Mouse (Mus musculus): ENCODE data around the gene Pirb.

Pirb gene

DNA sequence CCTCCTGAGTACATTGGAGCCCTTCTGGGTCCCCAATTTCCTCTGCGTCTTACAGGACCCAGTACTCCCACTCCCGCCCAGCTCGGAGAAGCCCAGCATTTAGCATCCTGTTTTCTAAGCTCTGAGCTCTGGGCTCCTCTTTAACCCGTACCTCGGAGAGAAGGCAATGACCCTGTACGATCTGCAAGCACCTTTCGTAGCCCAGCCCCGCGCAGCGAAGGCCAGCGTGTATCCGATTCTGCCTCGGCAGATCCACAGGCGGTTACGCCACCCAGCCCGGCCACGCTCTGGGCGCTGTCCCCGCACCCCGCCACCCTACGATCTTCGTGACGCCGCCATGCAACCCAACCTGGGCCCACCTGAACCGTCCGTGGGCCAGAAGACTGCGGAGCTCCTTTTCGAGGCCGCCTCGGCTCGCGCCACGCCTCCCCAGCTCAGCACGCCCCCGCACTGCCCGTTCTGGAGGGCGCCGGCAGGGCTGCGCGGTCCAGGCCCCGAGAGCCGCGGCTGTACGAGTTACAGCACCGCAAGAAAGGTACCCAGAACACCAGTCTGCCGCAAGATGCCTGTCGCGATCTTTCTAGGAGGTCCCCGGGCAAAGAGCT, 27.7 kb downstream of the Pirb start, which contains the start of gene Tsen34:
Tsen34 (plus strand) TSS at position 482 of the 605 bp plus-strand sequence.
- under 1% methylated on average over 49 of the region's 49 CpGs for WGBS

GRCm38 (mm10) chr7:3691919-3692318, 28.3 kb downstream of the Pirb start:
- WGBS, result 28% methylated on average over 3 of the region's 3 CpGs

DNA sequence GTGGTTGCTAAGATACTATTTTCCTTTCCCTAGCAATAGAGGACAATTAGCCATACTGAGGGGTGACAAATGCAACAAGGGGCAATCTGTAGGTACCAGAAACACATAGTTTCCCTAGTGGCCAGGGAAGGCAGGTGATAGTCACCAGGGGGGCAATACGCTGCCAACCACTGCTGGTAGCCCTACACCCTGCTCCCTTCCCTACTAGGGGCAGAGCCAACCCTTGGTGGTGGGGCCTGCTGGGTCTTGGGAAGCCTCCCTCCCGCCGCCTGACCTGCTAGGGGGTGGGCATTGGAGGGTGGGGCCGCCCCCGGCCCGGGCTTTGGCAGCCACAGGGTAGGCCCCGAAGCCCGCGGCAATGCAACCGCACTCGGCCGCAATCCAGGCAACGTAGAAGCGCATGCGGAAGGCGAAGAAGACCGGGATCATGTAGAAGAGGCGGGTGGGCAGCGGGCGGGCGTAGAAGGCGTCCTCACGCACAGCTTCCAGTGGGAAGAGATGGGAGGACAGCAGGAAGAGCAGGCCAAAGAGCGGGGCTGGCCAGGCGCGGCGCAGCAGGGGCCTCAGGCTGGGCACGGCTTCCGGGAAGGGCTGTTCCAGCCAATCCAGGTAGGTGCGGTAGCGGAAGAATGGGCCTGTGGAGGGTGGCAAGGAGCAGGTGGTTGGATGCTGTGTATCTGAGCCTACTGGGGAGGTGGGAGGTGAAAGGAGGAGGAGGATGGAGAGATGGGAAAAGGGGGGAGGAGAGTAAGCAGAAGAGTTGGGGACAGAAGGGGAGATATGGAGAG, 34.6 kb downstream of the Pirb start:
- WGBS, result 90% methylated on average over 31 of the region's 31 CpGs

- 70% methylated on average over 8 of the region's 8 CpGs for WGBS
Observed at GRCm38 (mm10) chr7:3684698-3685097, 35.5 kb downstream of the Pirb start.

DNA sequence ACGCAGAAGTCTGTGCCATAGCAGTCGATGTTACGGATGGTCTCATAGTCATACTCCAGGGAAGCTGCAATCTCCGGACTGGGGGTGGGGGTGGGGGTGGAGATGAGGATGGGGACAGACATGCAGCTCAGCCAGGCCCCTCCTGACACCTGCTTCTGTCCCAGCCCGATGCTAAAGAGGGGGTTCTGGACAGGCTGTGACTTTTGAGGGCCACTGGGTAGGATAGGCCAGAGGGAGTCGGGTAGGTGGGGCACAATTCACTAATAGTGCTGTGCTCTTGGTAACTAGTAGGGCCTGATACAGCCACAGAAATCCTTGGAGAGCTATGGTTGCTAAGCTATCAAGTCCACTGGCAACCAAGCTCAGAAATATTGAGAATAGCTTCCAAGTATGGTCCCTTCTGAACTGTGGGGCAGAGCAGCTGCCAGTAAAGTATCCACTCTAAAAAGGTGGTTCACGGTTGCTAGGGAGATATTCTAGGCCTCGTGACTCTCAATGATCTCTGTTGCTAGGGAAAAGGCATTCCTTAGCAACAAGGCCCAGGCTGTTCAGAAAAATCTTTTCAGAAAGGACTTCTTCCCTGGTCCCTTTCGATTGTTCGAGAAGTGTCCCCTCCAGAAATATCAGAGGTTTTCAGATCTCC, 36.2 kb downstream of the Pirb start:
- 59% methylated on average over 10 of the region's 10 CpGs for WGBS

DNA sequence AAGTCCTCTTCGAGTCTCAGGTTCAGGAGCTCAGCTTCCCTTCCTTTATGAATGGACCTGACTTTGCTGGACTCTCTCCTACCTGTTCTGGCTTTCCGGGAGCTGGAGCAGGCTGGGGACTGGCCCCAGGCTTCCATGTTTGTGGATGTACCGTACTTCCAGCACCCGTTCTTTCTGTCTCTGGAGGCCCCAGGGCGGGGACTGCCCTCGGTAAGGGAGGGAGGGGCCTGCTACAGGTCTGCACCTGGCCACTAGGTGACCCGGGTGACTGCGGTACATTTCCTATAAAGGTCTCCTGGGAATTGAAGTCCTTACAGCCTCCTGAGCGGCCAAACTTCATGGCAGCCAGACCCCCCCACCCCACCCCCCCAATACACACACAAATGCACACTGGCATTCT, 42.8 kb downstream of the Pirb start, which contains the start of gene Tmc4:
Tmc4 (minus strand) TSS at position 212 of the 400 bp plus-strand sequence.
- WGBS, result 63% methylated on average over 9 of the region's 9 CpGs

DNA sequence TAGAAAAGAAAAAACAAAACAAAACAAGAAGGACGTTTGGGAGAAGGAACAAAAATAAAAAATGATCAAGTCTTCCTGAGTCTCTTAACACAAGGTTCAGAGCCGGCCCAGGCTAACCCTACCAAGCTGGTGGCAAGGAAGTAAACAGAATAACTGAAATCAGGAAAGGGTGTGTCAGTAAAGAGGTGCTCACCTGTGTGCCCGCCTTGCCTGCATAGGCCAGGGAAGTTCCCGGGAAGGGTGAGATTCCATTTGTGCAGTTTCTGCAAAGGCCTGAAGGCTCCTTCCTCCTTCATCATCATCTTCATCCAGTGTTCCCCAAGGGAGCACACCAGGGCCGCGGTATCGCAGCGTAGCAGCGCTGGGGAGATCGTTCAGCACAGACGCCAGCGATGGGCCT, 43.8 kb downstream of the Pirb start:
- WGBS, result 89% methylated on average over 12 of the region's 12 CpGs

DNA sequence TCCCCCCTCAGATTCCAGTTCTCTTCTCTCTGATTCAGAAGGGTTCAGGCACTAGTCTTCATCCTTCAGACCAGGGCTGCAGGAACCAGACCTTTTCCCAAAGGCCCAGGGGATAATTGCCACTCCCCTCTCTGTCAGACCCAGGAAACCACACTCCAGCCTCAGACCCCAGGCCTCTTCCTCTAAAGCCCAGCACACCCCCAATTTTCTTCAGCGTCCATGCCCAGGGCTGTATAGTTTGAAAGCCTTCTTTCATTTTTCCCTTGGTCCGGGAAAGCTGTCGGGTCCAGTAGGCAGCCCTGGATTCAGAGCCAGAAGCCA, 45.0 kb downstream of the Pirb start:
- WGBS, result 79% methylated on average over 3 of the region's 3 CpGs

DNA sequence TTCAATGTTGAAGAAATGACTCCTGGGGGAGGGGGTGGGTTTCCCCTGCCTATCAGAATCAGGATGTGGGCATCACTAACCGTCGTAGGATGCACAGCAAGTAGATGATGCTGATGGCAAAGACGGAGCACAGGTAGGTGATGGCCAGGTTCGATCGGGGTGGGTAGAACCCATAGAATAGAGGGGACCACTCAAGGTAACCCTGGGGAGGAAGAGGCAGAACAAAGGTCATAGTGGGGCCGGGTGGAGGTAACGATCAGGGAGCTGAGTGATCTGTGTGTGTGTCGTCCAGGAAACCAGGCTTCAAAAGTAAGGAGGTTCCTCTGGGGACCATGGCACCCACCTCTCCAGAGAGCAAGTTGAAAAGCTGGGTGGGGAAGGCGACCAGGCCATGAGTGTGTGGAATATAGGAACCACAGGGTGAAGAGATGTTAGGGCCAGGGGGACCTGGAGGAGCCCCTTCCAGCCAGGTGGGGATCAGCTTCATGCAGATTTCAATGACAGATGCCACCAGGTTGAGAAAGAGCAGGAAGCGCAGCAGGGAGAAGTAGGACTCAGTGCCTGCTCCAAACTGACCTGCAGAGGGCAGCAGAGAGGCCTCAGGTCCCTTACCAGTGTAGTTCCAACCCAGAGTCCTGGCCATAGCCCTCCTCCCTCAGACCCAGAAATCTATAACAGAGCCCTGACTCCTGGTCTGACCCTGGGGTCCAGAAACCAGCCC, 45.5 kb downstream of the Pirb start:
- WGBS, result 66% methylated on average over 10 of the region's 10 CpGs

- 41% methylated on average over 14 of the region's 14 CpGs for WGBS
Observed at GRCm38 (mm10) chr7:3666921-3667391, 53.2 kb downstream of the Pirb start.

DNA sequence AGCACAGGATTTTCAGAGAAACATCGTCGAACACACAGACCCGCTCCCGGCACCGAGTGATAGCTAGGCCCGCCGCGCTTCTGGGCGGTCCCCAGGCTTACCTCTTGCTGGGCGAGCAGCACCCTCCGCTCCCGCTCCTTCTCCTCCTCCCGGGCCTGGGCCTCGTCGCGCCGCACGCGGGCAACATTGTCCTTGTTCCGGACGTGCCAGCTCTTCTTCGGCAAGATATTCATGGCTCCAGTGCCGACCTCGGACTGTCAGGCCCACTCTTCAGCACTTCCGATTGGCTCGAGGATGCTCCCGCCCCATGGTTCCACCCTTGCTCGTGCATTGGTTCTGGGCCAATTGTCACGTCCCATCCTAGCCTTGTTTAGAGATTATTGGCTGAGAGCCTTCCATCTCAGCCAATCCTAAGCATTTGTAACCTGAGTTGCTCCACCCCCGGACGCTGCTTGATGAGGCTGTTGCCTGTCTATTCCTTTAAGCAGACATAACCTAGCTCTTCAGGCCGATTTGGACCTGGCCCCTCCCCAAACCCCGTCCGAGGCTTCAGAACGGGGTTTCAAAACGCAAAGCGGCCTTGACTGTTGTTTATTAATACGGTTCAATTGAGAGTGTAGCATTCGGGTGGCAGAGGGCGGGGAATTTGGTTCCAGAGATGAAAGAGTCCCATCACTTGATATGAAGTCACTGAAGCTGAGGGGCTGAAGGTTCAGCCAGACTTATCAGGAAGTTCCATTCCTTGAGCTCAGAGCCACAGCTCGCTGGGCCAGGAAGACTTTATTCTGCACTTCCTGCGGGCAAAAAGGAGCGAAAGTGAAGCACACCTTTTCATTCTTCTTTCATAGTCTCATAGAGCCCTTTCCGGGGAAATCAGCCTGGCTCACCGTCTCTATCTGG, 54.7 kb downstream of the Pirb start, which contains the start of gene Leng1:
Leng1 (minus strand) TSS at position 626 of the 900 bp plus-strand sequence.
- 2% methylated on average over 45 of the region's 45 CpGs for WGBS

DNA sequence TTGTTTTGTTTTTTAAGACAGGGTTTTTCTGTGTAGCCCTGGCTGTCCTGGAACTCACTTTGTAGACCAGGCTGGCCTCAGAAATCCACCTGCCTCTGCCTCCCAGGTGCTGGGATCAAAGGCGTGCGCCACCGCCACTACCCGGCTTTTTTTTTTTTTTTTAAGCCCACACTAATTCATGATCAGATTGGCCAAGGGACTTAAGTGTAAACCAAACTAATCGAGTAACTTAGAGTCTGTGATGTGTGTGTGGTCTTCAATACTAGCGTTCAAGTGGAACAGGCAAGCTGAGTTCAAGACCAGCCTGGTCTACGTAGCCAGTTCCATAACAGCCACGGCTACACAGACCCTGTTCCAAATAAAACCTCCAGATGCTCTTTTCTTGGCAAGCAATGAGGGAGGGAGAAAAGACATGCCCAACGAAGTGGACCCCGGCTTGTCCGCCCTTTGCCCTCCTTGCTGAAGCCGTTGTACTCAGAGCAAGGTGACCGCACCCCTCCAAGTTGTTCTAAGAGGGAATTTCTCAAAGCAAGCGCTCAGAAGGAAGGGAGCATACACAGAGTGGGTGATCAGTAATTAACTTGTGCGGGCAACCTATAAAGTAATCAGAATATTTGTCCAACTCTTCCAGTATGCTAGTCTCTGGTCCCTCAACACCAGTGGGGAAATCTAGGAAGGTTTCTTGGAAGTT, 55.5 kb downstream of the Pirb start:
- WGBS, result 22% methylated on average over 15 of the region's 15 CpGs
